Mouse (Mus musculus) olfactory bulb, adult 2 months (tissue): ENCODE measurements around the gene Hoxc8.

Experiments
- CTCF ChIP-seq: fragments of 200-500 bp; IDR thresholded peaks from 2 replicates; pipeline ENCODE4 v1.5.1; 2012; ENCODE audit warnings: low read depth, mild to moderate bottlenecking, low read length, moderate library complexity; ENCODE audit not compliant: insufficient read depth
- POLR2A ChIP-seq: fragments of 200-500 bp; IDR thresholded peaks from 2 replicates; pipeline ENCODE4 v1.6.1; 2012; ENCODE audit warnings: mild to moderate bottlenecking, low read depth, low read length, moderate library complexity; ENCODE audit not compliant: insufficient read depth

GRCm38 (mm10) chr15:103024131-103024530, 33.7 kb downstream of the Hoxc8 start:
- TF ChIP-seq CTCF (no peak), POLR2A (no peak)
